Mouse (Mus musculus) heart, adult 2 months (tissue): Measurements from ENCODE around the gene Reg4.

Source experiments
- CTCF ChIP-seq: fragments of 200-600 bp; IDR thresholded peaks from 2 replicates; pipeline ENCODE4 v1.8.1; 2022; ENCODE audit warnings: antibody characterized with exemption, mild to moderate bottlenecking, moderate library complexity
- EP300 ChIP-seq: fragments of 200-500 bp; IDR thresholded peaks from 2 replicates; pipeline ENCODE4 v1.6.1; 2011; ENCODE audit warnings: low read depth, low read length, control low read depth; ENCODE audit not compliant: insufficient read depth
- POLR2A ChIP-seq: fragments of 200-500 bp; IDR thresholded peaks from 2 replicates; pipeline ENCODE4 v1.6.1; 2011; ENCODE audit warnings: mild to moderate bottlenecking, low read depth, low read length, control low read depth; ENCODE audit not compliant: insufficient read depth

DNA sequence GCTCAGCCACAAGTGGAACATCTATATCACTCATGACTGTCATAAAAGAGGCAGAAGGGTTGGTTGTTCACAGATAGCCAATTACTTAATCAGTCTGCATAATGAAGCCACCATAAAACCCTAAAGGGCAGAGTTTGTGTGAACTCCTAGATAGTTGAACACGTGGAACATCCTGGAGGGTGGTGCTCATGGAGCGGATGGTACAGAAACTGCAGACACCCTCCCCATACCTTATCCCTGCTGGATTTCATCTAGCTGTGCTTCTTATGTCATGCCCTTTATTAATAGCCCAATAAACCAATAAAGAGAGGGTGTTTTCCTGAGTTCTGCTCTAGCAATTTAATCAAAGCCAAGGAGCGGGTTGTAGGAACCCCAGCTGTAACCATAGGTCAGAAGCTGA lies 34.2 kb upstream of the Reg4 start:
- TF ChIP-seq CTCF: no peak
- TF ChIP-seq POLR2A: no peak
- TF ChIP-seq EP300: no peak
